Mouse (Mus musculus) cortical plate, adult 2 months (tissue): Measurements from ENCODE around the gene Dtd1.

ENCODE experiments used
- CTCF ChIP-seq: fragments of 200-500 bp; IDR thresholded peaks from 2 replicates; pipeline ENCODE4 v1.5.1; 2011; ENCODE audit warnings: mild to moderate bottlenecking, control low read depth, low read length; ENCODE audit not compliant: insufficient read depth; ENCODE audit errors: extremely low read depth
- POLR2A ChIP-seq: fragments of 200-500 bp; IDR thresholded peaks from 2 replicates; pipeline ENCODE4 v1.6.1; 2011; ENCODE audit warnings: mild to moderate bottlenecking, low read length, control low read depth; ENCODE audit not compliant: insufficient read depth; ENCODE audit errors: extremely low read depth

DNA sequence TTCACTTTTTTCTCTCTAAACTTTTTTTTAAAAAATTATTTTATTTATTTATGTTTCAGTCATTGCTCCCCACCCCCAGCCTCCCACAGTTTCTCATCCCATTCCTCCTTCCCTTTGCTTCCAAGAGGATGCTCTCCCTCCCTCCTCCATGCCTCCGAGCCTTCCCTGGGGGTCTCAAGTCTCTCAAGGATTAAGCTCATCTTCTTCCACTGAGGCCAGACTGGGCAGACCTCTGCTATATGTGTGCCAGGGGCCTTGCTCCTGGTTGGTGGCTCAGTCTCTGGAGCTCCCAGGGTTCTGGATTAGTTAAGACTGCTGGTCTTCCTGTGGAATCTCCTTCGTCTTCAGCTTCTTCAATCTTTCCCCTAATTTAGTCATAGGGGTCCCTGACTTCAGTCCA, 110.0 kb downstream of the Dtd1 start:
- TF ChIP-seq CTCF: no peak
- no peak for TF ChIP-seq POLR2A
